Mouse (Mus musculus) hindbrain, embryonic 14.5 days (tissue): Measurements from ENCODE around the gene Gm45753. TPM values are rescaled to one million over a fixed set of nuclear protein-coding genes. Genes with fewer than 3 reads are reported as not detected.
"Not testable (repeated sequence)": the region's sequence is repeated elsewhere in the genome, so short reads cannot be mapped to it uniquely, and the experiment has no call there.

ENCODE experiments used
- ATAC-seq: fragments of 200-750 bp; cut with Nextera tagmentation; 2 replicates; pipeline ENCODE4 v1.8.0; 2017; ENCODE audit warnings: moderate number of reproducible peaks, mild to moderate bottlenecking, moderate TSS enrichment, moderate library complexity; ENCODE audit not compliant: low FRiP score
- DNase-seq: peaks from one replicate; pipeline ENCODE4 v3.0.0-alpha.2; 2015; ENCODE audit warnings: low spot score
- H3K27ac ChIP-seq: fragments of 300-500 bp; sonication (generic); 2 replicates; pipeline ENCODE4 v1.5.1; 2014; ENCODE audit warnings: mild to moderate bottlenecking, moderate library complexity
- H3K27me3 ChIP-seq: fragments of 300-500 bp; sonication (generic); 2 replicates; pipeline ENCODE4 v1.6.1; 2014; ENCODE audit warnings: mild to moderate bottlenecking, low read length, mixed read lengths; ENCODE audit not compliant: control insufficient read depth, insufficient read depth
- H3K36me3 ChIP-seq: fragments of 300-500 bp; sonication (generic); replicated peaks from 2 replicates; pipeline ENCODE4 v1.6.1; 2014; ENCODE audit not compliant: control insufficient read depth, insufficient read depth
- H3K4me1 ChIP-seq: fragments of 300-500 bp; sonication (generic); replicated peaks from 2 replicates; pipeline ENCODE4 v1.6.1; 2014; ENCODE audit warnings: antibody characterized with exemption, low read length, mixed read lengths; ENCODE audit not compliant: control insufficient read depth, insufficient read depth
- H3K4me2 ChIP-seq: fragments of 300-500 bp; sonication (generic); replicated peaks from 2 replicates; pipeline ENCODE4 v1.6.1; 2014; ENCODE audit warnings: mild to moderate bottlenecking, moderate library complexity
- H3K4me3 ChIP-seq: fragments of 300-500 bp; sonication (generic); replicated peaks from 2 replicates; pipeline ENCODE4 v1.5.1; 2014; ENCODE audit warnings: mild to moderate bottlenecking, low read length
- H3K9ac ChIP-seq: fragments of 300-500 bp; sonication (generic); 2 replicates; pipeline ENCODE4 v1.6.1; 2014
- H3K9me3 ChIP-seq: fragments of 300-500 bp; sonication (generic); 2 replicates; pipeline ENCODE4 v1.6.1; 2016; ENCODE audit warnings: low read length; ENCODE audit not compliant: control insufficient read depth
- WGBS: fragments of 180-500 bp; shearing (Covaris S2); extraction: QIAGEN DNeasy Blood & Tissue Kit; methylation state at CpG from one replicate; pipeline ENCODE4 v1.1.7; 2014; 5-methylcytosine and 5-hydroxymethylcytosine counted together
- polyA plus RNA-seq: library from polyadenylated mRNA; unstranded; fragments of >200 nt; fragmentation: Nextera tagmentation; extraction: Ambion mirVana; gene quantifications from 2 replicates; pipeline ENCODE4 v1.2.1, GENCODE M21; 2014

The Gm45753 gene
- polyA plus RNA-seq, 1 experiment from 2014 or later = not detected

GRCm38 (mm10) chr8:45329206-45329980, 21.1 kb upstream of the Gm45753 start:
- Histone ChIP-seq H3K4me1 (peaks cover 5% of the 10 kb centered on the region; the same call in 1 of the 2 replicates), H3K4me2 (no peak overlapping the region), H3K27ac (no peak overlapping the region), H3K27me3 (peaks cover 9% of the 10 kb centered on the region), H3K36me3 (no peaks in the 10 kb centered on the region), H3K4me3 (no peak overlapping the region), H3K9me3 (no peaks in the 10 kb centered on the region), H3K9ac (no peak overlapping the region)
- DNase-seq (no peak), ATAC-seq (no peak)
- 92% methylated on average over 6 of the region's 6 CpGs for WGBS

- not testable (repeated sequence) for H3K27me3 ChIP-seq, H3K4me2 ChIP-seq, ATAC-seq, H3K4me3 ChIP-seq, H3K36me3 ChIP-seq, H3K9ac ChIP-seq, H3K27ac ChIP-seq, H3K4me1 ChIP-seq, DNase-seq, H3K9me3 ChIP-seq
These were observed 18.8 kb upstream of the Gm45753 start for GRCm38 (mm10) chr8:45327076-45327475.

- H3K4me2 ChIP-seq = no peak overlapping the region
- no peak overlapping the region for H3K27ac ChIP-seq
- 84% methylated on average over 4 of the region's 4 CpGs for WGBS
- H3K9ac ChIP-seq = no peak overlapping the region
- H3K4me3 ChIP-seq = no peak overlapping the region
- H3K9me3 ChIP-seq = no peaks in the 10 kb centered on the region
- no peaks in the 10 kb centered on the region for H3K27me3 ChIP-seq
- no peaks in the 10 kb centered on the region for H3K4me1 ChIP-seq
- H3K36me3 ChIP-seq = no peaks in the 10 kb centered on the region
- ATAC-seq (no peak), DNase-seq (no peak)
These were observed 15.9 kb upstream of the Gm45753 start for GRCm38 (mm10) chr8:45324151-45324550.

- 85% methylated on average over 2 of the region's 2 CpGs for WGBS
- no peaks in the 10 kb centered on the region for H3K9me3 ChIP-seq
- no peak overlapping the region for H3K27ac ChIP-seq
- no peaks in the 10 kb centered on the region for H3K36me3 ChIP-seq
- H3K4me1 ChIP-seq = no peaks in the 10 kb centered on the region
- no peak overlapping the region for H3K4me2 ChIP-seq
- no peak for ATAC-seq
- H3K27me3 ChIP-seq = no peaks in the 10 kb centered on the region
- no peak overlapping the region for H3K4me3 ChIP-seq
- H3K9ac ChIP-seq = no peak overlapping the region
- no peak for DNase-seq
These were observed 13.1 kb upstream of the Gm45753 start for GRCm38 (mm10) chr8:45321365-45321764.

- no peaks in the 10 kb centered on the region for H3K4me1 ChIP-seq
- H3K36me3 ChIP-seq = no peaks in the 10 kb centered on the region
- H3K9ac ChIP-seq = no peak overlapping the region
- H3K27me3 ChIP-seq = no peaks in the 10 kb centered on the region
- H3K4me2 ChIP-seq = no peak overlapping the region
- H3K4me3 ChIP-seq = no peak overlapping the region
- H3K27ac ChIP-seq = no peak overlapping the region
- no peak for ATAC-seq
- WGBS = 81% methylated on average over 1 of the region's 1 CpGs
- no peaks in the 10 kb centered on the region for H3K9me3 ChIP-seq
- no peak for DNase-seq
These were observed 12.7 kb upstream of the Gm45753 start for GRCm38 (mm10) chr8:45320930-45321329.

GRCm38 (mm10) chr8:45310967-45311366, 2.7 kb upstream of the Gm45753 start:
- ATAC-seq = no peak

GRCm38 (mm10) chr8:45305479-45305878, 2.8 kb downstream of the Gm45753 start:
- 62% methylated on average over 1 of the region's 1 CpGs for WGBS

More at GRCm38 (mm10) chr8:45310967-45311366, 2.7 kb upstream of the Gm45753 start:
- no peak for DNase-seq
- Histone ChIP-seq H3K4me1 (no peaks in the 10 kb centered on the region), H3K4me2 (no peak overlapping the region), H3K4me3 (no peak overlapping the region), H3K9me3 (no peaks in the 10 kb centered on the region), H3K36me3 (no peaks in the 10 kb centered on the region), H3K27ac (no peak overlapping the region), H3K9ac (no peak overlapping the region), H3K27me3 (no peaks in the 10 kb centered on the region)
- 90% methylated on average over 4 of the region's 4 CpGs for WGBS

GRCm38 (mm10) chr8:45304354-45304753, 3.9 kb downstream of the Gm45753 start:
- Histone ChIP-seq H3K9me3 (no peaks in the 10 kb centered on the region), H3K4me1 (no peaks in the 10 kb centered on the region), H3K36me3 (no peaks in the 10 kb centered on the region), H3K9ac (no peak overlapping the region), H3K27me3 (no peaks in the 10 kb centered on the region), H3K27ac (no peak overlapping the region), H3K4me3 (no peak overlapping the region), H3K4me2 (no peak overlapping the region)
- WGBS = 96% methylated on average over 3 of the region's 3 CpGs
- no peak for ATAC-seq
- DNase-seq = no peak

More at GRCm38 (mm10) chr8:45305479-45305878, 2.8 kb downstream of the Gm45753 start:
- Histone ChIP-seq H3K4me3 (no peak overlapping the region), H3K4me2 (no peak overlapping the region), H3K9ac (no peak overlapping the region), H3K27ac (no peak overlapping the region), H3K36me3 (no peaks in the 10 kb centered on the region), H3K27me3 (no peaks in the 10 kb centered on the region), H3K9me3 (no peaks in the 10 kb centered on the region), H3K4me1 (no peaks in the 10 kb centered on the region)
- ATAC-seq (no peak), DNase-seq (no peak)

- H3K9me3 ChIP-seq = no peaks in the 10 kb centered on the region
- DNase-seq (no peak), ATAC-seq (no peak)
- H3K36me3 ChIP-seq = no peaks in the 10 kb centered on the region
- H3K4me3 ChIP-seq = no peak overlapping the region
- H3K4me1 ChIP-seq = no peaks in the 10 kb centered on the region
- H3K9ac ChIP-seq = no peak overlapping the region
- H3K4me2 ChIP-seq = no peak overlapping the region
- WGBS = 69% methylated on average over 8 of the region's 8 CpGs
- H3K27me3 ChIP-seq = no peaks in the 10 kb centered on the region
- no peak overlapping the region for H3K27ac ChIP-seq
These were observed 5.9 kb downstream of the Gm45753 start for GRCm38 (mm10) chr8:45302390-45302789.
